Mouse (Mus musculus): ENCODE measurements at regions not wholly inside any gene's neighbourhood (a gene's known extent, or its start where the extent isn't known, plus 50 kb on each side); places are given as distances from the start of the nearest gene placed in this dataset.

DNA sequence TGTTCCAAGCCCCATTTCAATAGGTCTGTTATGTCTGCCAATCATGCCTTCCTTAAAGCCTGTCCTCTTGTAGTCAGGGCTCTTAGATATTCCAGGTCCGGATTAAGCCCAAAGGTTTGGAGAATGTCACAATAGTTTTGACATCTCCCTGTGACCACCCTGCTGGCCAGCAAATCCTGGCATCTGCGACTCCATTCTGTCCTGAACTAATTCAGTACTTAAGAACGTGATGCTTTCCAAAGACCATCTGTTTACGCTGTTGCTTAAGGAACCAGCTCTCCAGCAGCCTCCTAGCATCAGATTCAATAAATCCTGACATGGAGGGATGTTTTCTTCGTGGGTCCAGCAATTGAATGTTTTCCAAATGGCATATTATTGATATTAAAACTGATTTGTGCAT lies 132.7 kb upstream of the Ctbp2 start:
- no peaks in the 10 kb centered on the region for H3K27me3 ChIP-seq (ENCODE audit: control insufficient read depth, insufficient read depth, low read depth, low read length)
- WGBS (ENCODE audit: insufficient replicate concordance), result 50% methylated on average over 5 of the region's 5 CpGs
- H3K4me1 ChIP-seq (ENCODE audit: control insufficient read depth, low read depth, low read length), result no peaks in the 10 kb centered on the region
- no peak for ATAC-seq (ENCODE audit: low read depth)
- H3K36me3 ChIP-seq (ENCODE audit: control insufficient read depth, insufficient read depth), result no peaks in the 10 kb centered on the region
- H3K4me2 ChIP-seq (ENCODE audit: low read depth, low read length), result no peak overlapping the region
- H3K9me3 ChIP-seq (replicated peaks; ENCODE audit: control insufficient read depth, low read length), result no peaks in the 10 kb centered on the region
- H3K4me3 ChIP-seq (ENCODE audit: low read depth, low read length), result no peak overlapping the region
- no peak overlapping the region for H3K9ac ChIP-seq (ENCODE audit: low read depth, low read length)
- no peak overlapping the region for H3K27ac ChIP-seq (ENCODE audit: low read length)

- no peaks in the 10 kb centered on the region for H3K9me3 ChIP-seq (replicated peaks; ENCODE audit: control insufficient read depth, low read length)
- WGBS (ENCODE audit: insufficient replicate concordance), result 30% methylated on average over 11 of the region's 11 CpGs
- H3K4me3 ChIP-seq (ENCODE audit: low read depth, low read length), result no peak overlapping the region
- no peak for ATAC-seq (ENCODE audit: low read depth)
- no peaks in the 10 kb centered on the region for H3K36me3 ChIP-seq (ENCODE audit: control insufficient read depth, insufficient read depth)
- H3K4me1 ChIP-seq (ENCODE audit: control insufficient read depth, low read depth, low read length), result no peaks in the 10 kb centered on the region
- no peaks in the 10 kb centered on the region for H3K27me3 ChIP-seq (ENCODE audit: control insufficient read depth, insufficient read depth, low read depth, low read length)
- no peak overlapping the region for H3K4me2 ChIP-seq (ENCODE audit: low read depth, low read length)
- no peak overlapping the region for H3K27ac ChIP-seq (ENCODE audit: low read length)
- H3K9ac ChIP-seq (ENCODE audit: low read depth, low read length), result no peak overlapping the region
These were observed 120.4 kb upstream of the Ctbp2 start for GRCm38 (mm10) chr7:133244601-133245000.

GRCm38 (mm10) chr7:133234326-133234725 lies 110.2 kb upstream of the Ctbp2 start:
- Histone ChIP-seq H3K4me3 (ENCODE audit: low read depth, low read length) (no peak overlapping the region), H3K27ac (ENCODE audit: low read length) (no peak overlapping the region), H3K36me3 (ENCODE audit: control insufficient read depth, insufficient read depth) (no peaks in the 10 kb centered on the region), H3K9me3 (replicated peaks; ENCODE audit: control insufficient read depth, low read length) (no peaks in the 10 kb centered on the region), H3K9ac (ENCODE audit: low read depth, low read length) (no peak overlapping the region), H3K4me1 (ENCODE audit: control insufficient read depth, low read depth, low read length) (no peaks in the 10 kb centered on the region), H3K4me2 (ENCODE audit: low read depth, low read length) (no peak overlapping the region), H3K27me3 (ENCODE audit: control insufficient read depth, insufficient read depth, low read depth, low read length) (no peaks in the 10 kb centered on the region)
- WGBS (ENCODE audit: insufficient replicate concordance), result 68% methylated on average over 5 of the region's 5 CpGs
- ATAC-seq (ENCODE audit: low read depth), result no peak

DNA sequence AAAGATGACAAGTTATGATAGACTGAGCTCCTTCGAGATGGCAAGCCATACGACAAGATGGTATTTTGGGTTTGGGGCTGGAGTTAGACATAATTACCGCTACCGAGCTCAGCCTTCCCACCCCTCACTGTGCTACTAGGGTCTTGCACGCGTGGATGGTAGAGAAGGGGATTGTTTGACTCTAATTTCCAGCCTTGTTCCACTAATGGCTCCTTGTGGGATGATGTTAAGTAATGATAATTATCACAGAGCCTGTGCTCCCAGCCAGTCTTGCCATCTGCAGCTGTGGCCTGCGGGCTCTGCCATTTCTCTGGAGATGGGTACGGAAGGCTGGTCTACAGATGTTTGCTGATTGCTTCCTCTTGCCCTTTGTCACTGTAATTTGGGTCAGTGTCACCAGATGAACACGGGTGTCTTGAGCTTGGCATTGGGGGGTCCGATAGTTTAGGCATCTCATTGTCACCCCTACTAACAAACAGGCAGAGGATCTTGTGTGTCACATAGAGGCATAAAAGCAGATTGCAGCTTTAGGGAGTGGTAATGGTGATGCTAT lies 108.8 kb upstream of the Ctbp2 start:
- Histone ChIP-seq H3K4me3 (ENCODE audit: low read depth, low read length) (no peak overlapping the region), H3K9ac (ENCODE audit: low read depth, low read length) (no peak overlapping the region), H3K36me3 (ENCODE audit: control insufficient read depth, insufficient read depth) (no peaks in the 10 kb centered on the region), H3K4me1 (ENCODE audit: control insufficient read depth, low read depth, low read length) (no peaks in the 10 kb centered on the region), H3K27ac (ENCODE audit: low read length) (no peak overlapping the region), H3K9me3 (replicated peaks; ENCODE audit: control insufficient read depth, low read length) (no peaks in the 10 kb centered on the region), H3K4me2 (ENCODE audit: low read depth, low read length) (no peak overlapping the region), H3K27me3 (ENCODE audit: control insufficient read depth, insufficient read depth, low read depth, low read length) (no peaks in the 10 kb centered on the region)
- 64% methylated on average over 10 of the region's 10 CpGs for WGBS (ENCODE audit: insufficient replicate concordance)
- ATAC-seq (ENCODE audit: low read depth), result no peak

DNA sequence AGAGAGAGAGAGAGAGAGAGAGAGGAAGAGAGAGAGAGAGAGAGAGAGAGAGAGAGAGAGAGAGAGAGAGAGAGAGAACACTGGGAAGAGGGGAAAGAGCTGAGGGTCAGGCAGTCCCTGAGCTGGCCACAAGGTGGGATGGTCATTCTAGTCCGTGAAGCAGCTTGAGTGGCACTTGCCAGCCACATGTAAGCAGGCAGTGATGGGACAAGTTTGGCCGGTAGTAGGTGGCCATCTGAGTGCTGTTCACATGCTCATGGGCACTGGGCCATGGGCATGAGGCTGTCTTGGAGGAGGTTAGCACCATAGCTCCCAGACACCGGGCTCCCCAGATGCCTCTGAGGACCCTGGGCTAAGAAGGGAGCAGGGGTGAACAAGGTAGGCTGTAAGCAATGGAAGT lies 106.7 kb upstream of the Ctbp2 start:
- 54% methylated on average over 3 of the region's 3 CpGs for WGBS (ENCODE audit: insufficient replicate concordance)
- Histone ChIP-seq H3K4me2 (ENCODE audit: low read depth, low read length) (no peak overlapping the region), H3K4me1 (ENCODE audit: control insufficient read depth, low read depth, low read length) (no peaks in the 10 kb centered on the region), H3K36me3 (ENCODE audit: control insufficient read depth, insufficient read depth) (no peaks in the 10 kb centered on the region), H3K4me3 (ENCODE audit: low read depth, low read length) (no peak overlapping the region), H3K27me3 (ENCODE audit: control insufficient read depth, insufficient read depth, low read depth, low read length) (no peaks in the 10 kb centered on the region), H3K9me3 (replicated peaks; ENCODE audit: control insufficient read depth, low read length) (no peaks in the 10 kb centered on the region), H3K9ac (ENCODE audit: low read depth, low read length) (no peak overlapping the region), H3K27ac (ENCODE audit: low read length) (no peak overlapping the region)
- ATAC-seq (ENCODE audit: low read depth), result no peak

GRCm38 (mm10) chr7:133223948-133224652 lies 99.9 kb upstream of the Ctbp2 start:
- H3K4me2 ChIP-seq (ENCODE audit: low read depth, low read length), result no peak overlapping the region
- H3K4me1 ChIP-seq (ENCODE audit: control insufficient read depth, low read depth, low read length), result no peaks in the 10 kb centered on the region
- no peaks in the 10 kb centered on the region for H3K27me3 ChIP-seq (ENCODE audit: control insufficient read depth, insufficient read depth, low read depth, low read length)
- H3K9ac ChIP-seq (ENCODE audit: low read depth, low read length), result no peak overlapping the region
- no peak overlapping the region for H3K4me3 ChIP-seq (ENCODE audit: low read depth, low read length)
- no peak for ATAC-seq (ENCODE audit: low read depth)
- H3K27ac ChIP-seq (ENCODE audit: low read length), result no peak overlapping the region
- 74% methylated on average over 19 of the region's 19 CpGs for WGBS (ENCODE audit: insufficient replicate concordance)
- H3K36me3 ChIP-seq (ENCODE audit: control insufficient read depth, insufficient read depth), result no peaks in the 10 kb centered on the region
- H3K9me3 ChIP-seq (replicated peaks; ENCODE audit: control insufficient read depth, low read length), result no peaks in the 10 kb centered on the region

- no peak for ATAC-seq (ENCODE audit: low read depth)
- Histone ChIP-seq H3K4me2 (ENCODE audit: low read depth, low read length) (no peak overlapping the region), H3K27me3 (ENCODE audit: control insufficient read depth, insufficient read depth, low read depth, low read length) (no peaks in the 10 kb centered on the region), H3K27ac (ENCODE audit: low read length) (no peak overlapping the region), H3K9ac (ENCODE audit: low read depth, low read length) (no peak overlapping the region), H3K36me3 (ENCODE audit: control insufficient read depth, insufficient read depth) (no peaks in the 10 kb centered on the region), H3K4me1 (ENCODE audit: control insufficient read depth, low read depth, low read length) (no peaks in the 10 kb centered on the region), H3K9me3 (replicated peaks; ENCODE audit: control insufficient read depth, low read length) (no peaks in the 10 kb centered on the region), H3K4me3 (ENCODE audit: low read depth, low read length) (no peak overlapping the region)
- WGBS (ENCODE audit: insufficient replicate concordance), result 44% methylated on average over 4 of the region's 4 CpGs
These were observed 88.2 kb upstream of the Ctbp2 start for GRCm38 (mm10) chr7:133212328-133212727.

GRCm38 (mm10) chr7:133205704-133206103 lies 81.5 kb upstream of the Ctbp2 start:
- H3K27me3 ChIP-seq (ENCODE audit: control insufficient read depth, insufficient read depth, low read depth, low read length), result no peaks in the 10 kb centered on the region
- no peak overlapping the region for H3K4me3 ChIP-seq (ENCODE audit: low read depth, low read length)
- H3K4me1 ChIP-seq (ENCODE audit: control insufficient read depth, low read depth, low read length), result no peaks in the 10 kb centered on the region
- no peaks in the 10 kb centered on the region for H3K36me3 ChIP-seq (ENCODE audit: control insufficient read depth, insufficient read depth)
- H3K9me3 ChIP-seq (replicated peaks; ENCODE audit: control insufficient read depth, low read length), result no peaks in the 10 kb centered on the region
- no peak overlapping the region for H3K27ac ChIP-seq (ENCODE audit: low read length)
- no peak overlapping the region for H3K9ac ChIP-seq (ENCODE audit: low read depth, low read length)
- WGBS (ENCODE audit: insufficient replicate concordance), result 6% methylated on average over 7 of the region's 7 CpGs
- H3K4me2 ChIP-seq (ENCODE audit: low read depth, low read length), result no peak overlapping the region
- ATAC-seq (ENCODE audit: low read depth), result no peak

- no peak for ATAC-seq (ENCODE audit: low read depth)
- no peaks in the 10 kb centered on the region for H3K9me3 ChIP-seq (replicated peaks; ENCODE audit: control insufficient read depth, low read length)
- H3K4me1 ChIP-seq (ENCODE audit: control insufficient read depth, low read depth, low read length), result no peaks in the 10 kb centered on the region
- H3K27ac ChIP-seq (ENCODE audit: low read length), result no peak overlapping the region
- H3K36me3 ChIP-seq (ENCODE audit: control insufficient read depth, insufficient read depth), result no peaks in the 10 kb centered on the region
- H3K27me3 ChIP-seq (ENCODE audit: control insufficient read depth, insufficient read depth, low read depth, low read length), result no peaks in the 10 kb centered on the region
- no peak overlapping the region for H3K9ac ChIP-seq (ENCODE audit: low read depth, low read length)
- WGBS (ENCODE audit: insufficient replicate concordance), result 50% methylated on average over 1 of the region's 1 CpGs
- H3K4me3 ChIP-seq (ENCODE audit: low read depth, low read length), result no peak overlapping the region
- no peak overlapping the region for H3K4me2 ChIP-seq (ENCODE audit: low read depth, low read length)
These were observed 80.3 kb upstream of the Ctbp2 start for GRCm38 (mm10) chr7:133204485-133204884.
